Mouse (Mus musculus) testis, adult 2 months (tissue): ENCODE results near the gene Zfp667.

Source experiments
- CTCF ChIP-seq: fragments of 200-500 bp; IDR thresholded peaks from 2 replicates; pipeline ENCODE4 v1.5.1; 2012; ENCODE audit warnings: low read depth, mild to moderate bottlenecking, inconsistent platforms, low read length, moderate library complexity; ENCODE audit not compliant: control insufficient read depth, insufficient read depth, insufficient replicate concordance
- POLR2A ChIP-seq: fragments of 200-500 bp; IDR thresholded peaks from 2 replicates; pipeline ENCODE4 v1.6.1; 2012; ENCODE audit warnings: low read depth, mild to moderate bottlenecking, inconsistent platforms, low read length, moderate library complexity; ENCODE audit not compliant: control insufficient read depth

- TF ChIP-seq CTCF (no peak), POLR2A (no peak)
These were observed 27.9 kb upstream of the Zfp667 start for GRCm38 (mm10) chr7:6258232-6259220.
